Mouse (Mus musculus) testis, adult 2 months (tissue): ENCODE measurements around the gene Dram1.

Experiments
- CTCF ChIP-seq: fragments of 200-500 bp; IDR thresholded peaks from 2 replicates; pipeline ENCODE4 v1.5.1; 2012; ENCODE audit warnings: low read depth, mild to moderate bottlenecking, inconsistent platforms, low read length, moderate library complexity; ENCODE audit not compliant: control insufficient read depth, insufficient read depth, insufficient replicate concordance
- POLR2A ChIP-seq: fragments of 200-500 bp; IDR thresholded peaks from 2 replicates; pipeline ENCODE4 v1.6.1; 2012; ENCODE audit warnings: low read depth, mild to moderate bottlenecking, inconsistent platforms, low read length, moderate library complexity; ENCODE audit not compliant: control insufficient read depth

DNA sequence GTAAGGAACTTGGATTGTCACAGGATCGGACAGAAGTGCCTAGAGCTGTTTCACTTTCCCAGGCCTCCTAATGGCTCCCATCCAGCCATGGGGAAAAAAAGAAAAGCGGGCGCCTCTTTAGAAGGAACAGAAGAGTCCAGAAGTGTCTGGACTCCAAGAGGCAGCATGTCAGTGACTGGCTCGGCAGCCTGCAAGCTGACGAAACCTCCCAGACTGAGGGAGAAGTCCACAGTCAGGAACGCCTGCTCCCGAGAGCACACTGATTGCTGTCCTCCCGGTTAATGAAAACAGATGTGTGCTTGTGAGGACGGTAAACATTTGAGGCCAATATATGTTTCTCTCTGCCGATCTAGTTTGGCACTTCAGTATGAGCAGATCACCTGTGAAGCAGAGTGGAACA, 81.9 kb downstream of the Dram1 start:
- TF ChIP-seq CTCF (no peak), POLR2A (no peak)
